ENCODE assay signal across 11 mouse cellular contexts in the genomic region with DNA sequence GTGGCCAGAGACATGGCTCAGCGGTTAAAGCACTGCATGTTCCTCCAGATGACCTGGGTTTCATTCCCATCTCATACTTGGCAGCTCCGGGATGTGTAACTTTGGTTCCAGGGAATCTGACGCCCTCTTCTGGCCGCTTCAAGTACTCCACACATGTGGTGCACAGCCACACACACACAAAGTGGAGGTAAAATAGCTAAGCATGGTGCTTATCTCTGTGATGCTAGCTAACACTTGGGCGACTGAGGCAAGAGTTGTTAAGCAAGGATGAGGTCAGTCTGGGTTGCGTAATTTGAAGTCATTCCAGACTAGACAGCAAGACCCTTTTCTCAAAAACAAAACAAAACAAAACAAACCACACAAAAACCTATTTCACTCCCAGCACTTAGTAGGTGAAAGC. TPM values are rescaled to one million over a fixed set of nuclear protein-coding genes. Genes with fewer than 3 reads are reported as not detected.
DNase-seq lines count a peak whose midpoint lies in the region; ATAC-seq and TF ChIP-seq lines count a peak whose summit lies in the region.
"Had no signal": no experiment of that assay in that cellular context is flagged by ENCODE, and none has a peak within 500 bp of the region (broad histone marks: within the 10 kb centered on the region; RNA-seq: fewer than 3 reads in every experiment).

No protein-coding gene starts in this region.

- H3K4me1 ChIP-seq in heart, embryonic 13.5 days, result peaks cover 61% of the 10 kb centered on the region
- H3K4me1 ChIP-seq in lung, adult 2 months (ENCODE audit: control insufficient read depth, insufficient read depth, low read length), result peaks cover 17% of the 10 kb centered on the region
- H3K4me1 ChIP-seq in hindbrain, postnatal 0 days (ENCODE audit: insufficient read depth, low read length), result peaks cover 11% of the 10 kb centered on the region; the same call in 1 of the 2 replicates
- H3K4me1 ChIP-seq in stomach, postnatal 0 days (replicated peaks; ENCODE audit: control insufficient read depth, insufficient read depth), result peaks cover 4% of the 10 kb centered on the region; the same call in 1 of the 2 replicates

- H3K27ac ChIP-seq in heart, embryonic 13.5 days (replicated peaks), result peak overlapping the region; percentile 86
- no peak overlapping the region for H3K27ac ChIP-seq in hindbrain, postnatal 0 days
- H3K27ac ChIP-seq in stomach, postnatal 0 days (replicated peaks), result no peak overlapping the region

- H3K9me3 ChIP-seq in heart, embryonic 13.5 days, result 0 out of 2 replicates have a peak, but pooled peaks cover 3% of the 10 kb centered on the region
- H3K9me3 ChIP-seq in hindbrain, postnatal 0 days (ENCODE audit: low read length), result no peaks in the 10 kb centered on the region
- H3K9me3 ChIP-seq in stomach, postnatal 0 days (ENCODE audit: control insufficient read depth, low read length), result no peaks in the 10 kb centered on the region

- no peak for TF ChIP-seq EP300 in stomach, postnatal 0 days (optimal IDR thresholded peaks at IDR 0.05)

- peak; percentile 23; the same call in 1 of the 2 replicates for TF ChIP-seq CTCF in lung, adult 2 months (IDR thresholded peaks at IDR 0.05; ENCODE audit: insufficient read depth, low read length)
- peak; percentile 44 for TF ChIP-seq CTCF in hindbrain, postnatal 0 days (IDR thresholded peaks at IDR 0.05; ENCODE audit: low read depth)
- TF ChIP-seq CTCF in stomach, postnatal 0 days (IDR thresholded peaks at IDR 0.05; ENCODE audit: low read depth), result peak; percentile 59

- 87% methylated on average over 6 of the region's 6 CpGs for WGBS in heart, embryonic 13.5 days
- WGBS in lung, adult 2 months, result 79% methylated on average over 6 of the region's 6 CpGs
- 94% methylated on average over 6 of the region's 6 CpGs for WGBS in hindbrain, postnatal 0 days
- WGBS in stomach, postnatal 0 days, result 93% methylated on average over 6 of the region's 6 CpGs

- no peak for TF ChIP-seq POLR2A in lung, adult 2 months (IDR thresholded peaks at IDR 0.05; ENCODE audit: borderline replicate concordance, extremely low read depth, low read depth, low read length)

- H3K9ac ChIP-seq in heart, embryonic 13.5 days, result no peak overlapping the region
- no peak overlapping the region for H3K9ac ChIP-seq in hindbrain, postnatal 0 days (replicated peaks; ENCODE audit: low read length)
- no peak overlapping the region for H3K9ac ChIP-seq in stomach, postnatal 0 days (ENCODE audit: low read length)

- H3K27me3 ChIP-seq in heart, embryonic 13.5 days (replicated peaks), result no peaks in the 10 kb centered on the region; the same call in 1 of the 2 replicates
- H3K27me3 ChIP-seq in hindbrain, postnatal 0 days (ENCODE audit: insufficient read depth, low read length), result no peaks in the 10 kb centered on the region
- no peaks in the 10 kb centered on the region for H3K27me3 ChIP-seq in stomach, postnatal 0 days (ENCODE audit: control insufficient read depth, insufficient read depth, low read length)

- peak overlapping the region; percentile 96 for H3K4me2 ChIP-seq in heart, embryonic 13.5 days
- H3K4me2 ChIP-seq in hindbrain, postnatal 0 days (ENCODE audit: low read depth, low read length), result 0 out of 2 replicates have a peak overlapping the region, but pooled peaks have one; percentile 99
- H3K4me2 ChIP-seq in stomach, postnatal 0 days (replicated peaks; ENCODE audit: low read depth), result no peak overlapping the region

- peaks cover 3% of the 10 kb centered on the region; the same call in 1 of the 2 replicates for H3K36me3 ChIP-seq in heart, embryonic 13.5 days
- H3K36me3 ChIP-seq in hindbrain, postnatal 0 days (ENCODE audit: insufficient read depth, low read length), result no peaks in the 10 kb centered on the region
- no peaks in the 10 kb centered on the region for H3K36me3 ChIP-seq in stomach, postnatal 0 days (ENCODE audit: control insufficient read depth, insufficient read depth, low read length)
- H3K36me3 ChIP-seq: G1E had no signal

- H3K4me3 ChIP-seq in heart, embryonic 13.5 days, result peak overlapping the region; percentile 70; the same call in 1 of the 2 replicates
- peak overlapping the region; percentile 35 for H3K4me3 ChIP-seq in lung, adult 2 months (replicated peaks; ENCODE audit: extremely low read depth, low read depth, low read length)
- 0 out of 2 replicates have a peak overlapping the region, but pooled peaks have one; percentile 72 for H3K4me3 ChIP-seq in hindbrain, postnatal 0 days (ENCODE audit: low read length)
- H3K4me3 ChIP-seq in stomach, postnatal 0 days (ENCODE audit: low read depth, low read length), result no peak overlapping the region

- DNase-seq in heart, postnatal 4 days, result no peak
- DNase-seq in lung, adult 2 months, result no peak
- no peak for DNase-seq in lung, postnatal 25 days (ENCODE audit: low spot score)
- no peak for DNase-seq in hindbrain, postnatal 0 days (ENCODE audit: low spot score)
- no peak for DNase-seq in stomach, postnatal 0 days (ENCODE audit: low spot score)
- DNase-seq in frontal cortex, adult 2 months (ENCODE audit: extremely low spot score in 1 of 2, low spot score in 1 of 2), result no peak
- DNase-seq in left cerebral cortex, adult 18-20 months (ENCODE audit: low spot score in 2 of 2), result no peak
- DNase-seq: cerebellum, postnatal 36 days; thymus, adult 2 months had no signal

- ATAC-seq in heart, embryonic 13.5 days (ENCODE audit: extremely low read depth, insufficient number of reproducible peaks, low FRiP score, low TSS enrichment), result no peak
- no peak for ATAC-seq in hindbrain, postnatal 0 days
- no peak for ATAC-seq in stomach, postnatal 0 days (ENCODE audit: low FRiP score, low TSS enrichment)

RNA-seq across cellular contexts. Expression of gene Lrp4, which starts 2.8 kb away (rescaled TPM):
- 3.2 and 3.8 TPM in 2 replicates for polyA plus RNA-seq in heart, embryonic 13.5 days (2015; fragmentation: Nextera tagmentation; extraction: Ambion mirVana)
- total RNA-seq in heart, postnatal 4 days (2021), result 10 to 100 TPM; 12.9 to 13.2 TPM
- polyA plus RNA-seq in lung, adult 2 months (2012; rRNA removed), result 47.6 and 55.6 TPM in 2 replicates
- total RNA-seq in hindbrain, postnatal 0 days (2014; rRNA removed), result 28.0 and 28.4 TPM in 2 replicates
- 4.9 and 6.7 TPM in 2 replicates for polyA plus RNA-seq in hindbrain, postnatal 0 days (2015; fragmentation: Nextera tagmentation; extraction: Ambion mirVana)
- 3.0 and 3.4 TPM in 2 replicates for polyA plus RNA-seq in stomach, postnatal 0 days (2015; fragmentation: Nextera tagmentation; extraction: Ambion mirVana)
- polyA plus RNA-seq in frontal cortex, adult 2 months (2012; rRNA removed), result 13.0 and 15.6 TPM in 2 replicates
- 10 to 100 TPM; 21.0 to 23.1 TPM for total RNA-seq in left cerebral cortex, adult 18-20 months (2021)
- polyA plus RNA-seq: G1E had no signal

RNA-seq across cellular contexts. Expression of gene 1110051M20Rik, which starts 15.6 kb away (rescaled TPM):
- 36.3 and 38.9 TPM in 2 replicates for polyA plus RNA-seq in heart, embryonic 13.5 days (2015; fragmentation: Nextera tagmentation; extraction: Ambion mirVana)
- total RNA-seq in heart, postnatal 4 days (2021), result 10 to 100 TPM; 13.5 to 13.7 TPM
- polyA plus RNA-seq in lung, adult 2 months (2012; rRNA removed), result 19.2 and 27.0 TPM in 2 replicates
- total RNA-seq in hindbrain, postnatal 0 days (2014; rRNA removed), result 152 and 175 TPM in 2 replicates
- polyA plus RNA-seq in hindbrain, postnatal 0 days (2015; fragmentation: Nextera tagmentation; extraction: Ambion mirVana), result 136 and 141 TPM in 2 replicates
- 19.1 and 20.3 TPM in 2 replicates for polyA plus RNA-seq in stomach, postnatal 0 days (2015; fragmentation: Nextera tagmentation; extraction: Ambion mirVana)
- 114 and 119 TPM in 2 replicates for polyA plus RNA-seq in frontal cortex, adult 2 months (2012; rRNA removed)
- 100 to 1,000 TPM in 1 of 2 experiments, 10 to 100 TPM in 1; 92.1 to 103 TPM for total RNA-seq in left cerebral cortex, adult 18-20 months (2021)
